Mouse (Mus musculus) heart, embryonic 10.5 days (tissue): ENCODE measurements around the gene Cnr1. TPM values are rescaled to one million over a fixed set of nuclear protein-coding genes. Genes with fewer than 3 reads are reported as not detected.

ENCODE experiments used
- DNase-seq: peaks from one replicate; pipeline ENCODE4 v3.0.0-alpha.2; 2017; ENCODE audit warnings: low spot score
- H3K27ac ChIP-seq: fragments of 300-500 bp; sonication (generic); 2 replicates; pipeline ENCODE4 v1.5.1; 2016; ENCODE audit warnings: mild to moderate bottlenecking
- H3K27me3 ChIP-seq: fragments of 300-500 bp; sonication (generic); 2 replicates; pipeline ENCODE4 v1.6.1; 2016; ENCODE audit warnings: mild to moderate bottlenecking; ENCODE audit not compliant: poor library complexity, insufficient read depth, severe bottlenecking
- H3K36me3 ChIP-seq: fragments of 300-500 bp; sonication (generic); 2 replicates; pipeline ENCODE4 v1.6.1; 2016; ENCODE audit warnings: mild to moderate bottlenecking, moderate library complexity
- H3K4me1 ChIP-seq: fragments of 300-500 bp; sonication (generic); 2 replicates; pipeline ENCODE4 v1.6.1; 2016; ENCODE audit warnings: mild to moderate bottlenecking
- H3K4me3 ChIP-seq: fragments of 300-500 bp; sonication (generic); 2 replicates; pipeline ENCODE4 v1.5.1; 2016; ENCODE audit warnings: mild to moderate bottlenecking, moderate library complexity
- H3K9me3 ChIP-seq: fragments of 300-500 bp; sonication (generic); 2 replicates; pipeline ENCODE4 v1.6.1; 2016; ENCODE audit warnings: mild to moderate bottlenecking, moderate library complexity
- WGBS: fragments of 180-500 bp; shearing (Covaris S2); methylation state at CpG from one replicate; pipeline ENCODE4 v1.1.7; 2016; 5-methylcytosine and 5-hydroxymethylcytosine counted together
- polyA plus RNA-seq: library from polyadenylated mRNA; unstranded; fragments of >200 nt; fragmentation: Nextera tagmentation; extraction: Ambion mirVana; gene quantifications from 2 replicates; pipeline ENCODE4 v1.2.1, GENCODE M21; 2016

The Cnr1 gene
- polyA plus RNA-seq, 1 experiment from 2014 or later: 1.6 TPM

GRCm38 (mm10) chr4:33947584-33947983 lies 23.2 kb downstream of the Cnr1 start:
- Histone ChIP-seq H3K4me1 (no peaks in the 10 kb centered on the region), H3K9me3 (no peaks in the 10 kb centered on the region), H3K27ac (no peak overlapping the region), H3K27me3 (no peaks in the 10 kb centered on the region), H3K36me3 (no peaks in the 10 kb centered on the region), H3K4me3 (no peak overlapping the region)
- no peak for DNase-seq
- 83% methylated on average over 3 of the region's 3 CpGs for WGBS

GRCm38 (mm10) chr4:33957398-33957797 lies 33.0 kb downstream of the Cnr1 start:
- DNase-seq: no peak
- no peaks in the 10 kb centered on the region for H3K27me3 ChIP-seq
- no peak overlapping the region for H3K4me3 ChIP-seq
- no peaks in the 10 kb centered on the region for H3K4me1 ChIP-seq
- no peaks in the 10 kb centered on the region for H3K36me3 ChIP-seq
- H3K27ac ChIP-seq: no peak overlapping the region
- H3K9me3 ChIP-seq: no peaks in the 10 kb centered on the region
- WGBS: 60% methylated on average over 3 of the region's 3 CpGs

DNA sequence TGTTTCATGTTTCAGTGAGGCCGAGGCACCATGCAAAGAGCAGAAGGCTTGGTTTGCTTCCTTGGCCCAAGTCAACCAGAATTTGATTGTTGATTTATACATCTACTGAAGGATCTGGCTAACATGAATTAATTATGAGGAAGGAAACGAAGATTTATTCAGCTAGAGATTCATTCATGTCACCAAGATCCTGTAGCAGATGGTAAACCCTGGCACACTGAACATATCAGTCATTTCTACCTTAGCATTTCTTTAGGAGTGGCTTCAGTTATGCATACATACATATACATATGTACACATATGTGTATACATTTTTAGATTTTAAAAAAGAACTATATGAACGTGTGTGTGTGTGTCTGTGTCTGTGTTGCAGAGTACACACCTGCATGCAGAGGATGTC lies 34.1 kb downstream of the Cnr1 start:
- 76% methylated on average over 3 of the region's 3 CpGs for WGBS
- H3K36me3 ChIP-seq: no peaks in the 10 kb centered on the region
- no peaks in the 10 kb centered on the region for H3K9me3 ChIP-seq
- no peaks in the 10 kb centered on the region for H3K27me3 ChIP-seq
- DNase-seq: no peak
- no peak overlapping the region for H3K27ac ChIP-seq
- H3K4me1 ChIP-seq: no peaks in the 10 kb centered on the region
- H3K4me3 ChIP-seq: no peak overlapping the region

- Histone ChIP-seq H3K9me3 (no peaks in the 10 kb centered on the region), H3K4me1 (no peaks in the 10 kb centered on the region), H3K36me3 (no peaks in the 10 kb centered on the region), H3K27ac (no peak overlapping the region), H3K4me3 (no peak overlapping the region), H3K27me3 (no peaks in the 10 kb centered on the region)
- no peak for DNase-seq
- 85% methylated on average over 6 of the region's 6 CpGs for WGBS
Measured at GRCm38 (mm10) chr4:33959841-33960240, 35.4 kb downstream of the Cnr1 start.

DNA sequence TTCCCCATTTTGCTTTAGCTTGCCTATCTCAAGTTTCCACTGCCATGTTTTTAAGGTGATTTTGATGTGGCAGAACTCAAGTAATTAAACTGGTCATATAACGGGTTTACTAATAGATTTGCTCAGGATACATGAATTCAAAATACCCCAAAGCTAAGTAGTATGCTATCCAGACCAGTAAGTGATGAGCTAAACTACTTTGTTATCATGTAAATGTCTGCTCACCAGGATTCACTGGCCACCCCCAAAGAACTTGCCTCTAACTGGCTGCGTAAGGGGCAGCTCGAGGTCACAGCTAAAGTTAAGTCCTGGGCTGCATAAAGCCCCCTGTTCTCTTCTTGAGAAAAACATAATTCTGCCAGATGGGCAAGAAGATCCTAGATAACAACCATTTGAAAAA lies 46.3 kb downstream of the Cnr1 start:
- Histone ChIP-seq H3K36me3 (no peaks in the 10 kb centered on the region), H3K4me1 (no peaks in the 10 kb centered on the region), H3K27me3 (no peaks in the 10 kb centered on the region), H3K4me3 (no peak overlapping the region), H3K27ac (no peak overlapping the region), H3K9me3 (no peaks in the 10 kb centered on the region)
- WGBS: 72% methylated on average over 3 of the region's 3 CpGs
- no peak for DNase-seq

- no peak for DNase-seq
- Histone ChIP-seq H3K27me3 (no peaks in the 10 kb centered on the region), H3K4me1 (no peaks in the 10 kb centered on the region), H3K9me3 (no peaks in the 10 kb centered on the region), H3K36me3 (no peaks in the 10 kb centered on the region), H3K27ac (no peak overlapping the region), H3K4me3 (no peak overlapping the region)
- WGBS: 78% methylated on average over 5 of the region's 5 CpGs
Measured at GRCm38 (mm10) chr4:33988466-33989089, 64.2 kb downstream of the Cnr1 start.

- H3K4me1 ChIP-seq: no peaks in the 10 kb centered on the region
- 52% methylated on average over 3 of the region's 3 CpGs for WGBS
- H3K9me3 ChIP-seq: no peaks in the 10 kb centered on the region
- no peaks in the 10 kb centered on the region for H3K27me3 ChIP-seq
- H3K4me3 ChIP-seq: no peak overlapping the region
- no peaks in the 10 kb centered on the region for H3K36me3 ChIP-seq
- H3K27ac ChIP-seq: no peak overlapping the region
- no peak for DNase-seq
Measured at GRCm38 (mm10) chr4:33992687-33993086, 68.3 kb downstream of the Cnr1 start.

GRCm38 (mm10) chr4:33996382-33996781 lies 72.0 kb downstream of the Cnr1 start:
- Histone ChIP-seq H3K36me3 (no peaks in the 10 kb centered on the region), H3K27me3 (no peaks in the 10 kb centered on the region), H3K4me3 (no peak overlapping the region), H3K4me1 (no peaks in the 10 kb centered on the region), H3K27ac (no peak overlapping the region), H3K9me3 (no peaks in the 10 kb centered on the region)
- no peak for DNase-seq

Other genes starting within 250 kb of the Cnr1 start
- gene Spaca1, start 125.6 kb downstream of the Cnr1 start, polyA plus RNA-seq: 2.3 and 2.5 TPM in 2 replicates